Mouse (Mus musculus) liver, embryonic 15.5 days (tissue): ENCODE data around the gene Pced1b. TPM values are rescaled to one million over a fixed set of nuclear protein-coding genes. Genes with fewer than 3 reads are reported as not detected.

Experiments used
- ATAC-seq: fragments of 200-750 bp; cut with Nextera tagmentation; 2 replicates; pipeline ENCODE4 v1.8.0; 2017; ENCODE audit warnings: moderate number of reproducible peaks, mild to moderate bottlenecking, moderate library complexity; ENCODE audit not compliant: insufficient read depth
- H3K27ac ChIP-seq: fragments of 300-500 bp; sonication (generic); replicated peaks from 2 replicates; pipeline ENCODE4 v1.5.1; 2015; ENCODE audit warnings: mild to moderate bottlenecking, inconsistent platforms
- H3K27me3 ChIP-seq: fragments of 300-500 bp; sonication (generic); 2 replicates; pipeline ENCODE4 v1.6.1; 2015; ENCODE audit warnings: mild to moderate bottlenecking, inconsistent platforms
- H3K36me3 ChIP-seq: fragments of 300-500 bp; sonication (generic); replicated peaks from 2 replicates; pipeline ENCODE4 v1.6.1; 2015; ENCODE audit warnings: moderate library complexity, mild to moderate bottlenecking, inconsistent platforms
- H3K4me1 ChIP-seq: fragments of 300-500 bp; sonication (generic); replicated peaks from 2 replicates; pipeline ENCODE4 v1.6.1; 2015; ENCODE audit warnings: inconsistent platforms
- H3K4me2 ChIP-seq: fragments of 300-500 bp; sonication (generic); 2 replicates; pipeline ENCODE4 v1.6.1; 2015; ENCODE audit warnings: moderate library complexity, mild to moderate bottlenecking, inconsistent platforms
- H3K4me3 ChIP-seq: fragments of 300-500 bp; sonication (generic); replicated peaks from 2 replicates; pipeline ENCODE4 v1.5.1; 2015; ENCODE audit warnings: mild to moderate bottlenecking, inconsistent platforms
- H3K9ac ChIP-seq: fragments of 300-500 bp; sonication (generic); 2 replicates; pipeline ENCODE4 v1.6.1; 2015; ENCODE audit warnings: moderate library complexity, mild to moderate bottlenecking, inconsistent platforms
- H3K9me3 ChIP-seq: fragments of 300-500 bp; sonication (generic); replicated peaks from 2 replicates; pipeline ENCODE4 v1.6.1; 2016; ENCODE audit warnings: inconsistent platforms
- WGBS: fragments of 180-500 bp; shearing (Covaris S2); methylation state at CpG from one replicate; pipeline ENCODE4 v1.1.7; 2015; ENCODE audit warnings: mixed read lengths; ENCODE audit not compliant: insufficient replicate concordance; 5-methylcytosine and 5-hydroxymethylcytosine counted together
- polyA plus RNA-seq: library from polyadenylated mRNA; unstranded; fragments of >200 nt; fragmentation: Nextera tagmentation; extraction: Ambion mirVana; gene quantifications from 2 replicates; pipeline ENCODE4 v1.2.1, GENCODE M21; 2015

Pced1b gene
- polyA plus RNA-seq, 1 experiment from 2014 or later, result 3.5 TPM

GRCm38 (mm10) chr15:97373203-97374084, 126.5 kb downstream of the Pced1b start:
- 9% methylated on average over 24 of the region's 25 CpGs for WGBS
- H3K9me3 ChIP-seq, result no peaks in the 10 kb centered on the region
- no peaks in the 10 kb centered on the region for H3K27me3 ChIP-seq
- H3K36me3 ChIP-seq, result no peaks in the 10 kb centered on the region; the same call in 1 of the 2 replicates
- peak; percentile 14; the same call in 1 of the 2 replicates for ATAC-seq
- H3K4me1 ChIP-seq, result peaks cover 63% of the 10 kb centered on the region
- 0 out of 2 replicates have a peak overlapping the region, but pooled peaks have one; percentile 13 for H3K9ac ChIP-seq
- peak overlapping the region; percentile 25 for H3K4me3 ChIP-seq
- H3K4me2 ChIP-seq, result peak overlapping the region; percentile 63
- H3K27ac ChIP-seq, result peak overlapping the region; percentile 42; the same call in 1 of the 2 replicates

- H3K27ac ChIP-seq, result no peak overlapping the region
- H3K36me3 ChIP-seq, result no peaks in the 10 kb centered on the region
- no peak overlapping the region for H3K9ac ChIP-seq
- 52% methylated on average over 8 of the region's 8 CpGs for WGBS
- peak overlapping the region; percentile 63 for H3K4me2 ChIP-seq
- H3K9me3 ChIP-seq, result no peaks in the 10 kb centered on the region
- peaks cover 67% of the 10 kb centered on the region for H3K4me1 ChIP-seq
- H3K27me3 ChIP-seq, result no peaks in the 10 kb centered on the region
- no peak for ATAC-seq
- H3K4me3 ChIP-seq, result peak overlapping the region; percentile 25
Observed at GRCm38 (mm10) chr15:97374085-97374844, 127.4 kb downstream of the Pced1b start.

GRCm38 (mm10) chr15:97374845-97375720, 128.2 kb downstream of the Pced1b start:
- ATAC-seq, result no peak
- no peak overlapping the region for H3K9ac ChIP-seq
- H3K4me3 ChIP-seq, result no peak overlapping the region
- peak overlapping the region; percentile 38; the same call in 1 of the 2 replicates for H3K27ac ChIP-seq
- no peaks in the 10 kb centered on the region for H3K27me3 ChIP-seq
- H3K4me2 ChIP-seq, result no peak overlapping the region
- H3K9me3 ChIP-seq, result no peaks in the 10 kb centered on the region
- peaks cover 75% of the 10 kb centered on the region for H3K4me1 ChIP-seq
- 45% methylated on average over 15 of the region's 15 CpGs for WGBS
- no peaks in the 10 kb centered on the region for H3K36me3 ChIP-seq

- no peak overlapping the region for H3K9ac ChIP-seq
- H3K4me1 ChIP-seq, result peaks cover 87% of the 10 kb centered on the region
- 0 out of 2 replicates have a peak overlapping the region, but pooled peaks have one; percentile 19 for H3K27ac ChIP-seq
- no peaks in the 10 kb centered on the region for H3K9me3 ChIP-seq
- H3K4me2 ChIP-seq, result peak overlapping the region; percentile 40
- no peaks in the 10 kb centered on the region for H3K27me3 ChIP-seq
- WGBS, result 52% methylated on average over 7 of the region's 7 CpGs
- no peaks in the 10 kb centered on the region; the same call in 1 of the 2 replicates for H3K36me3 ChIP-seq
- no peak for ATAC-seq
- no peak overlapping the region for H3K4me3 ChIP-seq
Observed at GRCm38 (mm10) chr15:97376081-97376742, 129.3 kb downstream of the Pced1b start.

- H3K4me3 ChIP-seq, result no peak overlapping the region
- H3K4me1 ChIP-seq, result peaks cover 91% of the 10 kb centered on the region
- H3K9me3 ChIP-seq, result no peaks in the 10 kb centered on the region
- no peak overlapping the region for H3K9ac ChIP-seq
- ATAC-seq, result no peak
- H3K27ac ChIP-seq, result peak overlapping the region; percentile 19; the same call in 1 of the 2 replicates
- peak overlapping the region; percentile 40 for H3K4me2 ChIP-seq
- no peaks in the 10 kb centered on the region for H3K27me3 ChIP-seq
- no peaks in the 10 kb centered on the region; the same call in 1 of the 2 replicates for H3K36me3 ChIP-seq
- WGBS, result 64% methylated on average over 19 of the region's 19 CpGs
Observed at GRCm38 (mm10) chr15:97376792-97377222, 129.9 kb downstream of the Pced1b start.

GRCm38 (mm10) chr15:97378061-97378460, 131.2 kb downstream of the Pced1b start:
- no peaks in the 10 kb centered on the region for H3K9me3 ChIP-seq
- H3K4me2 ChIP-seq, result no peak overlapping the region
- 68% methylated on average over 4 of the region's 4 CpGs for WGBS
- ATAC-seq, result no peak
- peaks cover 82% of the 10 kb centered on the region for H3K4me1 ChIP-seq
- no peak overlapping the region for H3K4me3 ChIP-seq
- H3K9ac ChIP-seq, result no peak overlapping the region
- peak overlapping the region; percentile 53 for H3K27ac ChIP-seq
- no peaks in the 10 kb centered on the region for H3K27me3 ChIP-seq
- no peaks in the 10 kb centered on the region; the same call in 1 of the 2 replicates for H3K36me3 ChIP-seq

- peak overlapping the region; percentile 53 for H3K4me3 ChIP-seq
- H3K4me2 ChIP-seq, result peak overlapping the region; percentile 72
- H3K36me3 ChIP-seq, result peaks cover 5% of the 10 kb centered on the region; the same call in 1 of the 2 replicates
- peaks cover 73% of the 10 kb centered on the region for H3K4me1 ChIP-seq
- no peaks in the 10 kb centered on the region for H3K9me3 ChIP-seq
- H3K27ac ChIP-seq, result peak overlapping the region; percentile 79
- ATAC-seq, result peak; percentile 99
- H3K9ac ChIP-seq, result peak overlapping the region; percentile 52
- H3K27me3 ChIP-seq, result no peaks in the 10 kb centered on the region
- 16% methylated on average over 11 of the region's 12 CpGs for WGBS
Observed at GRCm38 (mm10) chr15:97379489-97380304, 132.8 kb downstream of the Pced1b start.

GRCm38 (mm10) chr15:97382567-97382966, 135.7 kb downstream of the Pced1b start:
- H3K4me3 ChIP-seq, result no peak overlapping the region
- peaks cover 47% of the 10 kb centered on the region for H3K4me1 ChIP-seq
- peaks cover 11% of the 10 kb centered on the region; the same call in 1 of the 2 replicates for H3K36me3 ChIP-seq
- no peaks in the 10 kb centered on the region for H3K9me3 ChIP-seq
- no peak overlapping the region for H3K27ac ChIP-seq
- no peak overlapping the region for H3K9ac ChIP-seq
- H3K4me2 ChIP-seq, result no peak overlapping the region
- 81% methylated on average over 3 of the region's 3 CpGs for WGBS
- no peaks in the 10 kb centered on the region for H3K27me3 ChIP-seq
- ATAC-seq, result no peak

GRCm38 (mm10) chr15:97383523-97384141, 136.7 kb downstream of the Pced1b start:
- H3K9me3 ChIP-seq, result no peaks in the 10 kb centered on the region
- no peak overlapping the region for H3K4me3 ChIP-seq
- H3K4me2 ChIP-seq, result no peak overlapping the region
- H3K9ac ChIP-seq, result no peak overlapping the region
- H3K36me3 ChIP-seq, result peaks cover 11% of the 10 kb centered on the region; the same call in 1 of the 2 replicates
- 79% methylated on average over 14 of the region's 14 CpGs for WGBS
- no peaks in the 10 kb centered on the region for H3K27me3 ChIP-seq
- no peak for ATAC-seq
- peaks cover 44% of the 10 kb centered on the region for H3K4me1 ChIP-seq
- H3K27ac ChIP-seq, result no peak overlapping the region
